In the genomic region with DNA sequence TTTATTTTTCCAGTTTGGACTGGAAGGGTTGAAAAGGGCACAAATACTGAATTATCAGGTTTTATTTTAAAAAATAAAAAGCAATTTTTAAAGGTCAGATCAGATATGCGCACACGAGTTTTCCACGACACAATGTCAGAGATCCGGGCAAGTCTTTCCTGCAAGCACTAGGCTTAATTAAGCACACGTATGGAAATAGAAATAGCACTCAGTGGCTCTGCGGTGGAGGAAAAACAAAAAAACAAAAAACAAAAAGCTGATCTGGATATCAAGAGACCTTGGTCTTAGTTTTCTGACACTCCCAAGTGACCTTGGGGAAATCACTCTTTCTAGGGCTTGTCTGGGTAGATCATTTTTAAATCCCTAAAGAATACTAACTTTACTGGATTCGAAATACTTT, we compare ENCODE assay signal across 7 mouse cellular contexts. TPM values are rescaled to one million over a fixed set of nuclear protein-coding genes. Genes with fewer than 3 reads are reported as not detected.
DNase-seq lines count a peak whose midpoint lies in the region; ATAC-seq and TF ChIP-seq lines count a peak whose summit lies in the region.

No protein-coding gene starts in this region.

- no peaks in the 10 kb centered on the region for H3K27me3 ChIP-seq in megakaryocyte, embryonic 14.5 days (replicated peaks)
- no peaks in the 10 kb centered on the region for H3K27me3 ChIP-seq in limb, embryonic 11.5 days (ENCODE audit: control insufficient read depth, insufficient read depth, low read length)
- H3K27me3 ChIP-seq in stomach, embryonic 14.5 days (ENCODE audit: control insufficient read depth, insufficient read depth, low read length): no peaks in the 10 kb centered on the region

- no peak for TF ChIP-seq POLR2A in embryonic fibroblast, embryonic 13.5 days (IDR thresholded peaks at IDR 0.05; ENCODE audit: low read depth, low read length)

- TF ChIP-seq CTCF in embryonic fibroblast, embryonic 13.5 days (IDR thresholded peaks at IDR 0.05; ENCODE audit: borderline replicate concordance, insufficient read depth, low read length): no peak

- peak overlapping the region; percentile 47 for H3K4me2 ChIP-seq in limb, embryonic 11.5 days (ENCODE audit: low read depth, severe bottlenecking)
- H3K4me2 ChIP-seq in stomach, embryonic 14.5 days (replicated peaks; ENCODE audit: low read depth, low read length): peak overlapping the region; percentile 82

- DNase-seq in limb, embryonic 11.5 days (ENCODE audit: low spot score): no peak
- no peak for DNase-seq in layer of hippocampus, adult 8-10 months (ENCODE audit: low spot score in 2 of 2)
- no peak for DNase-seq in right cerebral cortex, adult 2 months (ENCODE audit: low spot score in 2 of 2)

- WGBS in limb, embryonic 11.5 days: 3% methylated on average over 7 of the region's 7 CpGs
- WGBS in stomach, embryonic 14.5 days: under 1% methylated on average over 7 of the region's 7 CpGs

- no peaks in the 10 kb centered on the region for H3K9me3 ChIP-seq in megakaryocyte, embryonic 14.5 days
- no peaks in the 10 kb centered on the region for H3K9me3 ChIP-seq in limb, embryonic 11.5 days (ENCODE audit: control insufficient read depth, low read length)
- no peaks in the 10 kb centered on the region for H3K9me3 ChIP-seq in stomach, embryonic 14.5 days (ENCODE audit: control insufficient read depth, low read depth, low read length)

- H3K4me1 ChIP-seq in megakaryocyte, embryonic 14.5 days: peaks cover 39% of the 10 kb centered on the region
- H3K4me1 ChIP-seq in embryonic fibroblast, embryonic 13.5 days (ENCODE audit: control insufficient read depth, insufficient read depth, low read length): peaks cover 3% of the 10 kb centered on the region
- peaks cover 3% of the 10 kb centered on the region; the same call in 1 of the 2 replicates for H3K4me1 ChIP-seq in limb, embryonic 11.5 days (ENCODE audit: control insufficient read depth, insufficient read depth, low read length)
- H3K4me1 ChIP-seq in stomach, embryonic 14.5 days (ENCODE audit: control insufficient read depth, insufficient read depth, low read length): peaks cover 10% of the 10 kb centered on the region

- H3K27ac ChIP-seq in embryonic fibroblast, embryonic 13.5 days (ENCODE audit: insufficient read depth, low read length): peak overlapping the region; percentile 89
- no peak overlapping the region; the same call in 1 of the 2 replicates for H3K27ac ChIP-seq in limb, embryonic 11.5 days (replicated peaks; ENCODE audit: low read depth, low read length)
- peak overlapping the region; percentile 98; the same call in 1 of the 2 replicates for H3K27ac ChIP-seq in stomach, embryonic 14.5 days (ENCODE audit: low read length)

- peaks cover 3% of the 10 kb centered on the region for H3K36me3 ChIP-seq in megakaryocyte, embryonic 14.5 days (replicated peaks; ENCODE audit: low read length)
- H3K36me3 ChIP-seq in limb, embryonic 11.5 days (ENCODE audit: control insufficient read depth, insufficient read depth, low read length): no peaks in the 10 kb centered on the region
- H3K36me3 ChIP-seq in stomach, embryonic 14.5 days (ENCODE audit: control insufficient read depth, insufficient read depth, low read length): no peaks in the 10 kb centered on the region

- H3K4me3 ChIP-seq in megakaryocyte, embryonic 14.5 days (replicated peaks): peak overlapping the region; percentile 95
- peak overlapping the region; percentile 74 for H3K4me3 ChIP-seq in embryonic fibroblast, embryonic 13.5 days (ENCODE audit: insufficient read depth, low read length)
- peak overlapping the region; percentile 99 for H3K4me3 ChIP-seq in limb, embryonic 11.5 days (ENCODE audit: low read depth, low read length)
- peak overlapping the region; percentile 100 for H3K4me3 ChIP-seq in stomach, embryonic 14.5 days (ENCODE audit: low read depth, low read length)

- no peak for ATAC-seq in megakaryocyte, adult 5-6 weeks (ENCODE audit: poor library complexity, severe bottlenecking)
- ATAC-seq in limb, embryonic 11.5 days (ENCODE audit: insufficient number of reproducible peaks, low FRiP score, low TSS enrichment, low read depth): no peak
- no peak for ATAC-seq in stomach, embryonic 14.5 days (ENCODE audit: insufficient number of reproducible peaks, insufficient read depth, low FRiP score, low read depth)

- peak overlapping the region; percentile 100 for H3K9ac ChIP-seq in limb, embryonic 11.5 days (ENCODE audit: low read length)
- peak overlapping the region; percentile 99 for H3K9ac ChIP-seq in stomach, embryonic 14.5 days (replicated peaks; ENCODE audit: low read depth, low read length)

RNA-seq across cellular contexts. Expression of a gene that starts 1.0 kb away (rescaled TPM):
- polyA plus RNA-seq in megakaryocyte, embryonic 14.5 days (2012; ENCODE audit: insufficient read depth, low replicate concordance): 5.7 and 38.4 TPM in 2 replicates
- total RNA-seq in megakaryocyte, adult 5-6 weeks (2015): 152 and 154 TPM in 2 replicates
- total RNA-seq in megakaryocyte, adult 5-6 weeks (2017): 194 and 226 TPM in 2 replicates
- polyA plus RNA-seq in embryonic fibroblast, embryonic 13.5 days (2011; ENCODE audit: insufficient read length, low read depth, missing spikeins): 303 and 321 TPM in 2 replicates
- polyA plus RNA-seq in limb, embryonic 11.5 days (2014; fragmentation: Nextera tagmentation; extraction: Ambion mirVana): 200 and 207 TPM in 2 replicates
- 186 and 189 TPM in 2 replicates for polyA plus RNA-seq in stomach, embryonic 14.5 days (2014; fragmentation: Nextera tagmentation; extraction: Ambion mirVana)
- total RNA-seq in layer of hippocampus, adult 8-10 months (2022): 100 to 1,000 TPM in 3 of 4 experiments, 10 to 100 TPM in 1; 92.4 to 109 (median 104) TPM

RNA-seq across cellular contexts. Expression of a gene that starts 21.9 kb away (rescaled TPM):
- polyA plus RNA-seq in megakaryocyte, embryonic 14.5 days (2012; ENCODE audit: insufficient read depth, low replicate concordance): 8.6 TPM in 1 of 2 replicates, not detected in the other
- 47.7 and 49.6 TPM in 2 replicates for total RNA-seq in megakaryocyte, adult 5-6 weeks (2015)
- total RNA-seq in megakaryocyte, adult 5-6 weeks (2017): 28.8 and 31.3 TPM in 2 replicates
- polyA plus RNA-seq in embryonic fibroblast, embryonic 13.5 days (2011; ENCODE audit: insufficient read length, low read depth, missing spikeins): 42.2 and 55.9 TPM in 2 replicates
- 31.1 and 31.2 TPM in 2 replicates for polyA plus RNA-seq in limb, embryonic 11.5 days (2014; fragmentation: Nextera tagmentation; extraction: Ambion mirVana)
- polyA plus RNA-seq in stomach, embryonic 14.5 days (2014; fragmentation: Nextera tagmentation; extraction: Ambion mirVana): 37.2 and 41.2 TPM in 2 replicates
- total RNA-seq in layer of hippocampus, adult 8-10 months (2022): 10 to 100 TPM; 43.2 to 54.7 (median 48.6) TPM

RNA-seq across cellular contexts. Expression of a gene that starts 33.7 kb away (rescaled TPM):
- 0.69 and 0.83 TPM in 2 replicates for polyA plus RNA-seq in megakaryocyte, embryonic 14.5 days (2012; ENCODE audit: insufficient read depth, low replicate concordance)
- total RNA-seq in megakaryocyte, adult 5-6 weeks (2015): 1.8 and 2.6 TPM in 2 replicates
- 1.6 and 2.1 TPM in 2 replicates for total RNA-seq in megakaryocyte, adult 5-6 weeks (2017)
- polyA plus RNA-seq in embryonic fibroblast, embryonic 13.5 days (2011; ENCODE audit: insufficient read length, low read depth, missing spikeins): 3.5 and 4.1 TPM in 2 replicates
- 1.3 and 2.1 TPM in 2 replicates for polyA plus RNA-seq in limb, embryonic 11.5 days (2014; fragmentation: Nextera tagmentation; extraction: Ambion mirVana)
- 1.5 and 1.8 TPM in 2 replicates for polyA plus RNA-seq in stomach, embryonic 14.5 days (2014; fragmentation: Nextera tagmentation; extraction: Ambion mirVana)
- total RNA-seq in layer of hippocampus, adult 8-10 months (2022): 10 to 100 TPM; 13.8 to 17.5 (median 15.8) TPM
